ENCODE assay signal across 10 mouse cellular contexts in genomic region chr1:155790111-155790974, GRCm38 (mm10). TPM values are rescaled to one million over a fixed set of nuclear protein-coding genes. Genes with fewer than 3 reads are reported as not detected.
A peak's percentile ranks its signal among the peaks of the same experiment; 100 is the strongest.
DNase-seq lines count a peak whose midpoint lies in the region; ATAC-seq and TF ChIP-seq lines count a peak whose summit lies in the region.
"Had no signal": no experiment of that assay in that cellular context is flagged by ENCODE, and none has a peak within 500 bp of the region (broad histone marks: within the 10 kb centered on the region; RNA-seq: fewer than 3 reads in every experiment).

No protein-coding gene starts in this region.

- ATAC-seq in embryonic facial prominence, embryonic 13.5 days (ENCODE audit: insufficient number of reproducible peaks, insufficient read depth, low FRiP score, low TSS enrichment, low read depth) = no peak
- ATAC-seq in hindbrain, postnatal 0 days = peak; percentile 85

- peak; percentile 75 for DNase-seq in MN1 (ENCODE audit: low spot score)
- DNase-seq in brain, embryonic 14.5 days (ENCODE audit: low read depth) = peak; percentile 90
- DNase-seq in hindbrain, postnatal 0 days (ENCODE audit: low spot score) = peak; percentile 77
- DNase-seq in spleen, postnatal 14 days (ENCODE audit: low spot score in 2 of 2) = no peak
- DNase-seq in adrenal gland, postnatal 10 days = no peak
- DNase-seq in liver = no peak
- no peak for DNase-seq in adrenal gland, postnatal 25 days

- H3K36me3 ChIP-seq in embryonic facial prominence, embryonic 13.5 days = peaks cover 81% of the 10 kb centered on the region
- peaks cover 16% of the 10 kb centered on the region; the same call in 1 of the 2 replicates for H3K36me3 ChIP-seq in hindbrain, postnatal 0 days (ENCODE audit: insufficient read depth, low read length)

- no peak overlapping the region for H3K27ac ChIP-seq in embryonic facial prominence, embryonic 13.5 days
- peak overlapping the region; percentile 71 for H3K27ac ChIP-seq in hindbrain, postnatal 0 days
- H3K27ac ChIP-seq: heart, embryonic 15.5 days; liver, embryonic 14.5 days had no signal

- H3K27me3 ChIP-seq in embryonic facial prominence, embryonic 13.5 days = no peaks in the 10 kb centered on the region
- H3K27me3 ChIP-seq in hindbrain, postnatal 0 days (ENCODE audit: insufficient read depth, low read length) = no peaks in the 10 kb centered on the region
- H3K27me3 ChIP-seq: heart, embryonic 15.5 days had no signal

- no peaks in the 10 kb centered on the region for H3K9me3 ChIP-seq in embryonic facial prominence, embryonic 13.5 days
- H3K9me3 ChIP-seq in hindbrain, postnatal 0 days (ENCODE audit: low read length) = no peaks in the 10 kb centered on the region
- H3K9me3 ChIP-seq: heart, embryonic 15.5 days had no signal

- H3K4me1 ChIP-seq in embryonic facial prominence, embryonic 13.5 days = no peaks in the 10 kb centered on the region
- H3K4me1 ChIP-seq in hindbrain, postnatal 0 days (ENCODE audit: insufficient read depth, low read length) = no peaks in the 10 kb centered on the region; the same call in 1 of the 2 replicates
- H3K4me1 ChIP-seq: heart, embryonic 15.5 days had no signal

- no peak overlapping the region for H3K4me2 ChIP-seq in embryonic facial prominence, embryonic 13.5 days
- H3K4me2 ChIP-seq in hindbrain, postnatal 0 days (ENCODE audit: low read depth, low read length) = no peak overlapping the region
- H3K4me2 ChIP-seq: heart, embryonic 15.5 days had no signal

- no peak for TF ChIP-seq POLR2A in brain, embryonic 14.5 days (IDR thresholded peaks at IDR 0.05; ENCODE audit: borderline replicate concordance, extremely low read depth, insufficient read depth, insufficient read length, poor library complexity, severe bottlenecking)

- 56% methylated on average over 16 of the region's 16 CpGs for WGBS in embryonic facial prominence, embryonic 13.5 days
- 27% methylated on average over 16 of the region's 16 CpGs for WGBS in hindbrain, postnatal 0 days

- no peak overlapping the region for H3K4me3 ChIP-seq in embryonic facial prominence, embryonic 13.5 days
- no peak overlapping the region for H3K4me3 ChIP-seq in hindbrain, postnatal 0 days (ENCODE audit: low read length)
- H3K4me3 ChIP-seq: heart, embryonic 15.5 days had no signal

- no peak for TF ChIP-seq CTCF in brain, embryonic 14.5 days (IDR thresholded peaks at IDR 0.05; ENCODE audit: borderline replicate concordance, extremely low read depth, insufficient read depth, insufficient read length)
- TF ChIP-seq CTCF in hindbrain, postnatal 0 days (IDR thresholded peaks at IDR 0.05; ENCODE audit: low read depth) = no peak

- 0 out of 2 replicates have a peak overlapping the region, but pooled peaks have one; percentile 44 for H3K9ac ChIP-seq in embryonic facial prominence, embryonic 13.5 days
- H3K9ac ChIP-seq in hindbrain, postnatal 0 days (replicated peaks; ENCODE audit: low read length) = no peak overlapping the region
- H3K9ac ChIP-seq: heart, embryonic 15.5 days; liver, embryonic 14.5 days had no signal

RNA-seq across cellular contexts. Expression of gene Qsox1, which starts 22.3 kb away (rescaled TPM):
- 35.0 and 36.1 TPM in 2 replicates for polyA plus RNA-seq in brain, embryonic 14.5 days (2012; rRNA removed)
- 26.6 and 27.9 TPM in 2 replicates for polyA plus RNA-seq in embryonic facial prominence, embryonic 13.5 days (2015; fragmentation: Nextera tagmentation; extraction: Ambion mirVana)
- 37.7 and 42.8 TPM in 2 replicates for total RNA-seq in hindbrain, postnatal 0 days (2014; rRNA removed)
- polyA plus RNA-seq in hindbrain, postnatal 0 days (2015; fragmentation: Nextera tagmentation; extraction: Ambion mirVana) = 25.2 and 26.2 TPM in 2 replicates
- total RNA-seq in adrenal gland, postnatal 10 days (2021) = 10 to 100 TPM; 54.5 to 79.0 TPM
- 48.4 and 48.8 TPM in 2 replicates for total RNA-seq in adrenal gland, postnatal 25 days (2021)

RNA-seq across cellular contexts. Expression of gene Lhx4, which starts 38.9 kb away (rescaled TPM):
- polyA plus RNA-seq in brain, embryonic 14.5 days (2012; rRNA removed) = 0.97 and 2.7 TPM in 2 replicates
- polyA plus RNA-seq in embryonic facial prominence, embryonic 13.5 days (2015; fragmentation: Nextera tagmentation; extraction: Ambion mirVana) = not detected in 2 replicates
- total RNA-seq in hindbrain, postnatal 0 days (2014; rRNA removed) = 2.2 and 4.3 TPM in 2 replicates
- polyA plus RNA-seq in hindbrain, postnatal 0 days (2015; fragmentation: Nextera tagmentation; extraction: Ambion mirVana) = 1.6 and 1.8 TPM in 2 replicates
- total RNA-seq in adrenal gland, postnatal 10 days (2021) = not detected
- 0.06 TPM in 1 of 2 replicates, not detected in the other for total RNA-seq in adrenal gland, postnatal 25 days (2021)
- polyA plus RNA-seq: heart, embryonic 15.5 days; liver, embryonic 14.5 days had no signal

Comparison
In these comparisons a context has a peak if more than half of its experiments do, and no peak if none do; other contexts are left out.
1. DNase-seq: peak in MN1 (single experiment), brain, embryonic 14.5 days (single experiment) and hindbrain, postnatal 0 days (single experiment); none in spleen, postnatal 14 days (0 of 2), adrenal gland, postnatal 10 days (single experiment), liver (single experiment) and adrenal gland, postnatal 25 days (single experiment).